Comparison of ENCODE assay signal across 27 mouse cellular contexts in the genomic region with DNA sequence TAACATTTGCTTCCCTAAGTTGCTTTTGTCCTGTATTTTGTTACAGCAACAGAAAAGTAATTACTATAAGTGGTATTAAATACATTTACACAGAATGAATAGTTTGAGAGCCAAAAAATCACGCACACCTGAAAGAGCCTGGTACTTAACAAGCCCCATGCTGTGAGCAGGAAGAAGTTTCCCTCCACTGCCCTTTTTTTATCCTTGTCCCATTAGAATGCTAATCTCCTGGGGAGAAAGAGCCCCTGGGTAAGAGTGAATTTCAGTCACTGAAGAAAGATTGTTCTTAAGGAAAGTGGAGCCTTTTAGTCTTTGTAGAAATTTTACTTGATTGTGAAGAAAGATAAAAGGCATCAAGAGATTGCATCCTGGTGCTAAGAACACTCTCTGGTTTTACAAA.
"Had no signal": no experiment of that assay in that cellular context is flagged by ENCODE, and none has a peak within 500 bp of the region (broad histone marks: within the 10 kb centered on the region; RNA-seq: fewer than 3 reads in every experiment).

No protein-coding gene starts in this region.

- H3K27ac ChIP-seq: heart, embryonic 10.5 days; hindbrain, embryonic 10.5 days; hindbrain, embryonic 12.5 days; hindbrain, embryonic 14.5 days; intestine, embryonic 15.5 days; kidney, embryonic 15.5 days; layer of hippocampus, adult 2 months; limb, embryonic 13.5 days; limb, embryonic 15.5 days; liver, embryonic 12.5 days; liver, embryonic 14.5 days had no signal

- ATAC-seq: hindbrain, embryonic 16.5 days; inflammation-experienced regulatory T-cells, adult 6 months; intestine, embryonic 15.5 days; intestine, postnatal 0 days; liver, embryonic 12.5 days had no signal

- DNase-seq: gastrocnemius, postnatal 10 days; gastrocnemius, postnatal 25 days; heart, adult 18-20 months; heart, postnatal 10 days; heart, postnatal 4 days; kidney, adult 2 months; kidney, adult 9 months; kidney, postnatal 10 days; kidney, postnatal 25 days; kidney, postnatal 4 days; left cerebral cortex, postnatal 4 days; lung, adult 18-20 months had no signal

- H3K9ac ChIP-seq: heart, embryonic 12.5 days; hindbrain, embryonic 12.5 days; hindbrain, embryonic 14.5 days; intestine, embryonic 15.5 days; kidney, embryonic 15.5 days; limb, embryonic 13.5 days; limb, embryonic 15.5 days; liver, embryonic 12.5 days; liver, embryonic 14.5 days had no signal

- H3K27me3 ChIP-seq: heart, embryonic 12.5 days; hindbrain, embryonic 12.5 days; intestine, embryonic 15.5 days; kidney, embryonic 15.5 days; limb, embryonic 13.5 days; limb, embryonic 15.5 days; liver, embryonic 12.5 days had no signal

- H3K4me1 ChIP-seq: heart, embryonic 10.5 days; heart, embryonic 12.5 days; hindbrain, embryonic 10.5 days; hindbrain, embryonic 12.5 days; intestine, embryonic 15.5 days; kidney, embryonic 15.5 days; limb, embryonic 13.5 days; limb, embryonic 15.5 days; liver, embryonic 12.5 days had no signal

- H3K4me3 ChIP-seq: heart, embryonic 10.5 days; heart, embryonic 12.5 days; hindbrain, embryonic 10.5 days; hindbrain, embryonic 12.5 days; intestine, embryonic 15.5 days; kidney, embryonic 15.5 days; layer of hippocampus, adult 2 months; limb, embryonic 13.5 days; limb, embryonic 15.5 days; liver, embryonic 12.5 days had no signal

- H3K9me3 ChIP-seq: heart, embryonic 10.5 days; heart, embryonic 12.5 days; hindbrain, embryonic 10.5 days; hindbrain, embryonic 12.5 days; intestine, embryonic 15.5 days; kidney, embryonic 15.5 days; limb, embryonic 13.5 days; limb, embryonic 15.5 days; liver, embryonic 12.5 days had no signal

- H3K36me3 ChIP-seq: heart, embryonic 10.5 days; heart, embryonic 12.5 days; hindbrain, embryonic 10.5 days; hindbrain, embryonic 12.5 days; intestine, embryonic 15.5 days; kidney, embryonic 15.5 days; limb, embryonic 13.5 days; limb, embryonic 15.5 days; liver, embryonic 12.5 days had no signal

- H3K4me2 ChIP-seq: heart, embryonic 12.5 days; hindbrain, embryonic 12.5 days; hindbrain, embryonic 14.5 days; intestine, embryonic 15.5 days; kidney, embryonic 15.5 days; limb, embryonic 13.5 days; limb, embryonic 15.5 days; liver, embryonic 12.5 days had no signal
